Mouse (Mus musculus) left cerebral cortex, adult 2 months (tissue): ENCODE data around the gene Map4. TPM values are rescaled to one million over a fixed set of nuclear protein-coding genes. Genes with fewer than 3 reads are reported as not detected.
A peak's percentile ranks its signal among the peaks of the same experiment; 100 is the strongest.

ENCODE experiments used
- DNase-seq, 2 experiments: peaks; one replicate each; pipeline ENCODE4 v3.0.0; 2021 to 2022; ENCODE audit warnings: low spot score in 2 of 2, mixed read lengths in 1 of 2; ENCODE audit errors: extremely low spot score in 1 of 2
- H3K27ac ChIP-seq: fragments of 200-600 bp; 2 replicates; pipeline ENCODE4 v1.8.1; 2022
- H3K4me3 ChIP-seq: fragments of 200-600 bp; 2 replicates; pipeline ENCODE4 v1.8.1; 2022
- CTCF ChIP-seq: fragments of 200-600 bp; IDR thresholded peaks from 2 replicates; pipeline ENCODE4 v1.8.1; 2022; ENCODE audit warnings: antibody characterized with exemption, mild to moderate bottlenecking, moderate library complexity
- intact Hi-C: fragments of 180-260 bp; cut with DNase I; formaldehyde crosslinking; loops from one replicate; pipeline ENCODE4 v1.15.1; 2025
- total RNA-seq, 2 experiments: library from RNA; stranded (reverse); gene quantifications; 2 replicates each; pipeline ENCODE4 v1.2.3; 2021

Gene Map4
- total RNA-seq, 2 experiments from 2014 or later: 365 to 381 TPM

- intact Hi-C loops: no loop called here
- H3K27ac ChIP-seq: peak overlapping the region; percentile 37
- no peak for DNase-seq
- no peak overlapping the region for H3K4me3 ChIP-seq
- TF ChIP-seq CTCF: no peak
Measured at GRCm38 (mm10) chr9:110081066-110081465, 149.8 kb downstream of the Map4 start.

GRCm38 (mm10) chr9:110084201-110084964 lies 153.1 kb downstream of the Map4 start:
- H3K4me3 ChIP-seq: no peak overlapping the region
- peak overlapping the region; percentile 45 for H3K27ac ChIP-seq
- peak in 1 of 2 experiments; percentile 44 for DNase-seq
- intact Hi-C loops: no loop called here
- TF ChIP-seq CTCF: no peak

- no peak overlapping the region for H3K27ac ChIP-seq
- TF ChIP-seq CTCF: no peak
- no peak for DNase-seq
- H3K4me3 ChIP-seq: no peak overlapping the region
- intact Hi-C loops: no loop called here
Measured at GRCm38 (mm10) chr9:110085693-110086092, 154.4 kb downstream of the Map4 start.

- intact Hi-C loops: no loop called here
- Histone ChIP-seq H3K4me3 (no peak overlapping the region), H3K27ac (no peak overlapping the region)
- peak; percentile 31 for TF ChIP-seq CTCF
- no peak for DNase-seq
Measured at GRCm38 (mm10) chr9:110093303-110093702, 162.0 kb downstream of the Map4 start.

- Histone ChIP-seq H3K4me3 (no peak overlapping the region), H3K27ac (no peak overlapping the region)
- no peak for DNase-seq
- intact Hi-C loops: no loop called here
- no peak; the same call in 1 of the 2 replicates for TF ChIP-seq CTCF
Measured at GRCm38 (mm10) chr9:110094761-110095160, 163.5 kb downstream of the Map4 start.

- intact Hi-C loops: no loop called here
- DNase-seq: no peak
- TF ChIP-seq CTCF: no peak
- H3K27ac ChIP-seq: no peak overlapping the region
- H3K4me3 ChIP-seq: no peak overlapping the region
Measured at GRCm38 (mm10) chr9:110097791-110098190, 166.5 kb downstream of the Map4 start.

GRCm38 (mm10) chr9:110100627-110101600 lies 169.7 kb downstream of the Map4 start:
- DNase-seq: peak; percentile 93 to 97

GRCm38 (mm10) chr9:110116353-110116976 lies 185.2 kb downstream of the Map4 start:
- peak overlapping the region; percentile 93 for H3K27ac ChIP-seq
- peak overlapping the region; percentile 82 for H3K4me3 ChIP-seq
- intact Hi-C loops: loop anchor here (2.0 to 5.0 kb wide), 2 partner anchors 14 to 181 kb away; no protein-coding TSS in a partner anchor
- DNase-seq: no peak
- TF ChIP-seq CTCF: no peak

More at GRCm38 (mm10) chr9:110100627-110101600, 169.7 kb downstream of the Map4 start:
- intact Hi-C loops: loop anchor here (2.0 kb wide), 1 partner anchor 208 kb away; no protein-coding TSS in a partner anchor
- peak; percentile 96 for TF ChIP-seq CTCF
- Histone ChIP-seq H3K27ac (peak overlapping the region; percentile 58; the same call in 1 of the 2 replicates), H3K4me3 (peak overlapping the region; percentile 97)

GRCm38 (mm10) chr9:110116977-110117778 lies 185.9 kb downstream of the Map4 start, which contains the start of gene Smarcc1:
Gene Smarcc1 (plus strand): TSS chr9:110117708.
- Histone ChIP-seq H3K27ac (peak within 1 kb of the TSS; percentile 93), H3K4me3 (peak within 1 kb of the TSS; percentile 82)
- DNase-seq: peak; percentile 88 to 90
- no peak for TF ChIP-seq CTCF
- intact Hi-C loops: loop anchor here (2.0 to 5.0 kb wide), 2 partner anchors 14 to 180 kb away; no protein-coding TSS in a partner anchor

GRCm38 (mm10) chr9:110117779-110118139 lies 186.5 kb downstream of the Map4 start, which contains the start of gene Dhx30:
Gene Dhx30 (minus strand): TSS chr9:110117830.
- peak within 1 kb of the TSS; percentile 82 for H3K4me3 ChIP-seq
- intact Hi-C loops: loop anchor here (2.0 to 5.0 kb wide), 2 partner anchors 13 to 180 kb away; no protein-coding TSS in a partner anchor
- peak within 1 kb of the TSS; percentile 93 for H3K27ac ChIP-seq
- no peak for DNase-seq
- no peak for TF ChIP-seq CTCF
